Mouse (Mus musculus) C2C12 (cell line): ENCODE data around the gene Ccdc92. TPM values are rescaled to one million over a fixed set of nuclear protein-coding genes. Genes with fewer than 3 reads are reported as not detected.

Experiments used
- H3K27me3 ChIP-seq: one replicate; pipeline ENCODE4 v1.6.1; 2011; ENCODE audit not compliant: control insufficient read depth, insufficient read depth, insufficient read length
- H3K36me3 ChIP-seq: one replicate; pipeline ENCODE4 v1.6.1; 2011; ENCODE audit not compliant: control insufficient read depth, insufficient read depth
- H3K4me3 ChIP-seq: one replicate; pipeline ENCODE4 v1.5.1; 2011; ENCODE audit warnings: mild to moderate bottlenecking, control low read depth; ENCODE audit not compliant: poor library complexity, insufficient read depth, severe bottlenecking
- H3K79me2 ChIP-seq: one replicate; pipeline ENCODE4 v1.6.1; 2011; ENCODE audit not compliant: control insufficient read depth, insufficient read depth
- H3K79me3 ChIP-seq: one replicate; pipeline ENCODE4 v1.6.1; 2011; ENCODE audit warnings: low read depth, control low read depth
- H3ac ChIP-seq: one replicate; pipeline ENCODE3; 2011; ENCODE audit warnings: low read depth; ENCODE audit not compliant: control insufficient read depth, insufficient read length
- CEBPB ChIP-seq: IDR thresholded peaks from one replicate; pipeline ENCODE4 v1.6.1; 2011; ENCODE audit warnings: low read depth, mild to moderate bottlenecking, control low read depth, moderate library complexity
- CTCF ChIP-seq: IDR thresholded peaks from one replicate; pipeline ENCODE4 v1.5.1; 2011; ENCODE audit not compliant: control insufficient read depth, insufficient read depth, insufficient read length
- FOSL1 ChIP-seq: IDR thresholded peaks from one replicate; pipeline ENCODE4 v1.8.0; 2011; ENCODE audit warnings: mild to moderate bottlenecking, low read length; ENCODE audit not compliant: poor library complexity, insufficient read depth, severe bottlenecking
- MAX ChIP-seq: IDR thresholded peaks from one replicate; pipeline ENCODE4 v1.6.1; 2011; ENCODE audit warnings: mild to moderate bottlenecking, control low read depth
- MYOD1 ChIP-seq: IDR thresholded peaks from one replicate; pipeline ENCODE4 v1.6.1; 2011; ENCODE audit warnings: low read depth; ENCODE audit not compliant: control insufficient read depth, insufficient read length
- MYOG ChIP-seq: IDR thresholded peaks from one replicate; pipeline ENCODE4 v1.6.1; 2011; ENCODE audit not compliant: control insufficient read depth, insufficient read length; ENCODE audit errors: extremely low read depth
- USF1 ChIP-seq: IDR thresholded peaks from one replicate; pipeline ENCODE4 v1.6.1; 2011; ENCODE audit warnings: low read depth, mild to moderate bottlenecking, control low read depth, moderate library complexity
- polyA plus RNA-seq: library from polyadenylated mRNA; unstranded; fragments of >200 nt; fragmentation: generic; extraction: Trizol; gene quantifications from one replicate; pipeline ENCODE4 v1.2.1, GENCODE M21; 2012; ENCODE audit warnings: missing spikeins

The Ccdc92 gene
- polyA plus RNA-seq, 1 experiment: 12.2 TPM

GRCm38 (mm10) chr5:124792112-124792511 is 70.1 kb downstream of the Ccdc92 start:
- no peaks in the 10 kb centered on the region for H3K79me3 ChIP-seq
- peaks cover 11% of the 10 kb centered on the region for H3K27me3 ChIP-seq
- H3K36me3 ChIP-seq: no peaks in the 10 kb centered on the region
- no peaks in the 10 kb centered on the region for H3K79me2 ChIP-seq
- H3ac ChIP-seq: no peak overlapping the region
- TF ChIP-seq USF1 (peak; percentile 85), CTCF (no peak)
- no peak overlapping the region for H3K4me3 ChIP-seq

- TF ChIP-seq FOSL1 (no peak), CEBPB (no peak), USF1 (no peak), MYOD1 (no peak), MYOG (no peak), CTCF (no peak), MAX (no peak)
- H3K27me3 ChIP-seq: no peaks in the 10 kb centered on the region
- no peaks in the 10 kb centered on the region for H3K79me3 ChIP-seq
- no peak overlapping the region for H3ac ChIP-seq
- H3K36me3 ChIP-seq: no peaks in the 10 kb centered on the region
- H3K79me2 ChIP-seq: no peaks in the 10 kb centered on the region
- H3K4me3 ChIP-seq: no peak overlapping the region
These were observed 76.6 kb downstream of the Ccdc92 start for GRCm38 (mm10) chr5:124785650-124786049.

Other genes with a start within 250 kb of the Ccdc92 start
- gene Atp6v0a2, start 233.8 kb downstream of the Ccdc92 start, polyA plus RNA-seq: 22.8 TPM
- gene Dnah10, start 137.3 kb downstream of the Ccdc92 start, polyA plus RNA-seq: 0.04 TPM
- 25.9 TPM for gene Zfp664, start 267 bp upstream of the Ccdc92 start, polyA plus RNA-seq
- gene Rflna, start 140.8 kb upstream of the Ccdc92 start, polyA plus RNA-seq: 0.19 TPM